Mouse (Mus musculus) spleen, adult 2 months (tissue): ENCODE data around the gene Mns1. TPM values are rescaled to one million over a fixed set of nuclear protein-coding genes. Genes with fewer than 3 reads are reported as not detected.
"Not testable (repeated sequence)": the region's sequence is repeated elsewhere in the genome, so short reads cannot be mapped to it uniquely, and the experiment has no call there.

Experiments used
- DNase-seq, 2 experiments: peaks; one replicate each; pipeline versions ENCODE4 v3.0.0 to v3.0.0-alpha.2; 2012 to 2021; ENCODE audit warnings: low spot score in 2 of 2, low read depth in 1 of 2
- H3K27ac ChIP-seq: fragments of 200-500 bp; 2 replicates; pipeline ENCODE4 v1.5.1; 2012; ENCODE audit warnings: low read length, inconsistent platforms; ENCODE audit not compliant: insufficient read depth
- H3K27me3 ChIP-seq: fragments of 200-500 bp; 2 replicates; pipeline ENCODE4 v1.6.1; 2012; ENCODE audit warnings: mild to moderate bottlenecking, moderate library complexity, low read length, inconsistent platforms; ENCODE audit not compliant: control insufficient read depth, insufficient read depth
- H3K36me3 ChIP-seq: fragments of 200-500 bp; 2 replicates; pipeline ENCODE4 v1.6.1; 2012; ENCODE audit warnings: mild to moderate bottlenecking, low read length, inconsistent platforms; ENCODE audit not compliant: control insufficient read depth, insufficient read depth
- H3K4me1 ChIP-seq: fragments of 200-500 bp; 2 replicates; pipeline ENCODE4 v1.6.1; 2011; ENCODE audit warnings: inconsistent platforms; ENCODE audit not compliant: control insufficient read depth, insufficient read depth, insufficient read length
- H3K4me3 ChIP-seq: fragments of 200-500 bp; 2 replicates; pipeline ENCODE4 v1.5.1; 2011; ENCODE audit warnings: mild to moderate bottlenecking, inconsistent platforms; ENCODE audit not compliant: insufficient read depth, insufficient read length; ENCODE audit errors: extremely low read depth
- CTCF ChIP-seq: fragments of 200-500 bp; IDR thresholded peaks from 2 replicates; pipeline ENCODE4 v1.5.1; 2011; ENCODE audit warnings: mild to moderate bottlenecking, inconsistent platforms; ENCODE audit not compliant: insufficient read depth, insufficient read length, insufficient replicate concordance; ENCODE audit errors: extremely low read depth
- POLR2A ChIP-seq: fragments of 200-500 bp; IDR thresholded peaks from 2 replicates; pipeline ENCODE4 v1.6.1; 2011; ENCODE audit warnings: low read depth, low read length, inconsistent platforms
- WGBS: fragments of 180-500 bp; shearing (Covaris S2); methylation state at CpG from one replicate; pipeline ENCODE4 v1.1.7; 2018; 5-methylcytosine and 5-hydroxymethylcytosine counted together
- polyA plus RNA-seq: library from polyadenylated mRNA; depleted of rRNA; stranded (reverse); fragments of >200 nt; gene quantifications from 2 replicates; pipeline ENCODE4 v1.2.3, GENCODE M21; 2012

Gene Mns1
- polyA plus RNA-seq, 1 experiment, result 0.63 TPM

- no peak for DNase-seq
- Histone ChIP-seq H3K36me3 (no peaks in the 10 kb centered on the region), H3K27ac (no peak overlapping the region), H3K27me3 (no peaks in the 10 kb centered on the region), H3K4me1 (no peaks in the 10 kb centered on the region; the same call in 1 of the 2 replicates), H3K4me3 (no peak overlapping the region)
- 40% methylated on average over 8 of the region's 8 CpGs for WGBS
- TF ChIP-seq POLR2A (no peak), CTCF (no peak)
Observed at GRCm38 (mm10) chr9:72393869-72394341, 43.9 kb upstream of the Mns1 start.

GRCm38 (mm10) chr9:72400121-72400520 lies 37.7 kb upstream of the Mns1 start:
- Histone ChIP-seq H3K4me1 (peaks cover 7% of the 10 kb centered on the region; the same call in 1 of the 2 replicates), H3K27ac (no peak overlapping the region), H3K27me3 (no peaks in the 10 kb centered on the region), H3K36me3 (no peaks in the 10 kb centered on the region), H3K4me3 (no peak overlapping the region)
- no peak for DNase-seq
- no peak for TF ChIP-seq CTCF
- TF ChIP-seq POLR2A, result no peak
- 13% methylated on average over 4 of the region's 4 CpGs for WGBS

DNA sequence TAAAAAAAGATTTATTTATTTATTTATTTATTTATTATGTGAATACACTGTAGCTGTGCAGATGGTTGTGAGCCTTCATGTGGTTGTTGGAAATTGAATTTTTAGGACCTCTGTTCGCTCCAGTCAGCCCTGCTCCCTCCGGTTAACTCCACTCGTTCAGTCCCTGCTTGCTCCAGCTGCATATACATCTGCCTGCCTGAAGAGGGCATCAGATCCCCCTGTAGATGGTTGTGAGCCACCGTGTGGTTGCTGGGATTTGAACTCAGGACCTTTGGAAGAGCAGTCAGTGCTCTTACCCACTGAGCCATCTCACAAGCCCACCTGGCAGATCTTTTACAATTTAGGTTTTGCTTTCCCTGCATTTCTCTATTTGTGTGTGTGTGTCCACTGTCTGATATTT lies 36.0 kb upstream of the Mns1 start:
- H3K4me1 ChIP-seq, H3K4me3 ChIP-seq, H3K27me3 ChIP-seq, H3K27ac ChIP-seq, H3K36me3 ChIP-seq, DNase-seq: not testable (repeated sequence)
- 78% methylated on average over 4 of the region's 4 CpGs for WGBS

GRCm38 (mm10) chr9:72403421-72403820 lies 34.4 kb upstream of the Mns1 start:
- Histone ChIP-seq H3K4me3 (no peak overlapping the region), H3K27ac (no peak overlapping the region), H3K36me3 (no peaks in the 10 kb centered on the region), H3K27me3 (no peaks in the 10 kb centered on the region), H3K4me1 (peaks cover 10% of the 10 kb centered on the region; the same call in 1 of the 2 replicates)
- WGBS, result 72% methylated on average over 6 of the region's 6 CpGs
- DNase-seq, result no peak
- no peak for TF ChIP-seq POLR2A
- TF ChIP-seq CTCF, result no peak

- no peak for TF ChIP-seq CTCF
- H3K36me3 ChIP-seq, result no peaks in the 10 kb centered on the region
- H3K4me1 ChIP-seq, result peaks cover 10% of the 10 kb centered on the region; the same call in 1 of the 2 replicates
- H3K27me3 ChIP-seq, result no peaks in the 10 kb centered on the region
- no peak overlapping the region for H3K27ac ChIP-seq
- H3K4me3 ChIP-seq, result no peak overlapping the region
- WGBS, result 90% methylated on average over 8 of the region's 8 CpGs
- no peak for DNase-seq
Observed at GRCm38 (mm10) chr9:72404446-72404845, 33.4 kb upstream of the Mns1 start.

DNA sequence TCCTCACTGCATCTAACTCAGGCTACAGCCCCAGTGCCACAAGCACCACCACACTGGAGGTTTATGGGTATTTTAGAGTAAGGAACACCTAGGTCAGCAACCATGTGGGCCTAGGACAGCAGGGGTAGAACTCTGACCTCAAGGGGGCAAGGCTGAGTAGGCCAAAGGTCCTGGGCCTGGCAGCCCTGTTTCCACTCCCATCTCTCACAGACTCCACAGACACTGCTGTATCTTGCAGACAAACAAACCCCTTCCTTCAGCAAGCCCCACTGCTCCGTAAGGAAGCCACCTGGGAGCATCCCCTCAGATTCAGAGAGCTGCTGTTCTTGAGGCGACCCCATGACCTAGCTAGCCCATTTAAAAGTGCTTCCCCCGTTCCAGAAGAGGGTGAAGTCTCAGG lies 32.9 kb upstream of the Mns1 start:
- no peaks in the 10 kb centered on the region for H3K27me3 ChIP-seq
- TF ChIP-seq POLR2A (no peak), CTCF (no peak)

DNA sequence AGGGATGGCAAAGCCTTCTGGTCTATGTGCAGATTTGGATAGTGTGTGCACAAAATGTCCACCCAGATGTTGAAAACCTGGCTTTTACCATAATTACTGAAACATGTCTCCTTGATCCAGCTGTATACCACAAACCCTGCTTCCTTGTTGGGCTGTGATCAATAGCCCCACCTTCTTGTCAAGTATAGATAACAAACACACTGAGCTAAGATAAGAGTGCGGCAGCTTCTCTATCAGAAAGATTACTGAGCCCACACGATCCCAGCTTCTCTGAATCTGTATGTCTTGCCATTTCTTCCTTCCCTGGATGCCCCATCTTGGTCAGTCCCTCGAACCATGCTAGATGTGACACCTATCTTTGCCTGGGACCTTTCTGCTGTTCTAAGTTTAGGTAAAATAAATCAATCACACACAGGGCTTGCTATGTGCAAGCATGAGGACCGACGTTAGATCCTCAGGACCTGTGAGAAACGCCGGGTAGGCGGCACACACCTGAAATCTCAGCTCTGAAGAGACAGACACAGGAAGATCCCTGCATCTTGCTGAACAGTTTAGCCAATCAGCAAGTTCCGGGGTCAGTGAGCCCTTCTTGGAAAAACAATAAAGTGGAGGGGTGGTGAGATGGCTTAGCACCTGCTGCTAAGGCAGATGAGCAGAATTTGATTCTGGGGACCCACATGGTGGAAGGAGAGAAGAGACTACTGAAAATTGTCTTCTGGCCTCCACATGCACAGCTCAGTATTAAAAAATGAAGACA lies 31.8 kb upstream of the Mns1 start:
- no peak overlapping the region for H3K4me3 ChIP-seq
- H3K27me3 ChIP-seq, result no peaks in the 10 kb centered on the region
- WGBS, result 87% methylated on average over 9 of the region's 9 CpGs
- TF ChIP-seq CTCF, result no peak
- no peak for TF ChIP-seq POLR2A
- H3K4me1 ChIP-seq, result peaks cover 3% of the 10 kb centered on the region; the same call in 1 of the 2 replicates
- DNase-seq, result no peak
- no peak overlapping the region for H3K27ac ChIP-seq
- no peaks in the 10 kb centered on the region for H3K36me3 ChIP-seq

More for the DNA sequence above, 32.9 kb upstream of the Mns1 start:
- H3K4me3 ChIP-seq, result no peak overlapping the region
- no peak for DNase-seq
- peaks cover 10% of the 10 kb centered on the region; the same call in 1 of the 2 replicates for H3K4me1 ChIP-seq
- WGBS, result 92% methylated on average over 3 of the region's 3 CpGs
- H3K27ac ChIP-seq, result no peak overlapping the region
- H3K36me3 ChIP-seq, result no peaks in the 10 kb centered on the region
